Mouse (Mus musculus) spleen, postnatal 4 days (tissue): ENCODE data around the gene Skap1.
A peak's percentile ranks its signal among the peaks of the same experiment; 100 is the strongest.

ENCODE experiments used
- DNase-seq, 2 experiments: peaks; one replicate each; pipeline ENCODE4 v3.0.0; 2022; ENCODE audit warnings: low spot score in 2 of 2

Skap1 gene

GRCm38 (mm10) chr11:96560229-96560628, 95.8 kb downstream of the Skap1 start:
- no peak for DNase-seq

GRCm38 (mm10) chr11:96564088-96564487, 99.7 kb downstream of the Skap1 start:
- DNase-seq: no peak

DNA sequence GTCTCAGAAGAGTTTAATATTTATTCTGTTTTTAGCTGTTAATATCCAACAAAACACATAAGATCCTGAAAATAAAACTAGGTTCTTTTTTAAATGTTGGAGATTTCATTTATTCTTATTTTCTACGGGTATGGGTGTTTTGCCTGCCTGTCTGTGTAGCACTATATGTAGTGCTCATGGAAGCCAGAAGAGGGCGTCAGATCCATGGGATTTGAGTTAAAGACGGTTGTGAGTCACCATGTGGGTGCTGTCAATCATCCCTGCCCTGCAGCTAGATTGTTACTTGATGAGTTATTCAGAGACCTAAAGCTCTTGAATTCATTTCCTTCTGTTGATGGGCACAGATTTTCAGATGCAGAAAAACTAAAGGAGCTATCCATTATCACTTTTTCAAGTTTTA, 108.1 kb downstream of the Skap1 start:
- DNase-seq: no peak

DNA sequence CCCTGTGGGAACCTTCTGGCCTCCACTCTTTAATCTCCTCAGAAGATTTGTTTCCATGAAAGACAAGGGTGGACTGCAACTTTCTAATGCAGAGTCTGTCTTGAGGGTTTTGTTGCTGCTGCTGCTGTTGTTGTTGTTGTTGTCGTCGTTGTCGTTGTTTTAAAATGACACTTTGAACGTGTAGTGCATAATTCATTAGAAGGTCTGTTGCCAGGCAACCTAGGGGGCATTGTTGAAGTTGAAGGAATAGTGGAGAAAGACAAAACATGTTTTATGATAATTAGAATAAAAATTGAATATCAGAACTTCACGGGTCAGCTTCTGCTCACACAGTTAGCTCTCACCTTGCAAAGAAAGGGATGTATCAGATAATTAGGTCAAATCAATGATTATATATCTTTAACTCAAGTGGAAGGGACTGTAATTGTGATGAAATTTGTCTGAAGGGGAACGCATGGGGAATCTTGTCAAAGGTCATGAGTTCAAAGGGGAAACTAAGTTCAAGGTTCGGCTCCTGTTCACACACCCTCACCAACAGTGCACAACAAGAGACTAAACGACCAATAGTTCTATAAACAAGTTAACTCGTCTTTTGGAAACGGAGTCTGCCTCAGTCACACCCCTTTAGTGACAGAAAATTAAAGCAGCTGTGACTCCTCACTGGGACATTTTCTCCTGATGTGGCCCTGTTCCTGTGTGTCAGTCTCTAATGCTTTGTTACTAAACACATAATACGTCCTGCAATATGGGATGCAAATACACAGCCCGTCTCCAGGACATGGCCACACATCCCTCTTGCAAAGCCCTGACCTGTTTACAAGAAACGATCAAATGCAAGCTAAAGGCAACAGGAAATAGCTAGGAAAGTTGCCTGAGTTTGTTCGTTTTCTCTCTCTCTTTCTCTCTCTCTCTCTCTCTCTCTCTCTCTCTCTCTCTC, 112.4 kb downstream of the Skap1 start:
- no peak for DNase-seq

- no peak for DNase-seq
Measured at GRCm38 (mm10) chr11:96578551-96579283, 114.3 kb downstream of the Skap1 start.

DNA sequence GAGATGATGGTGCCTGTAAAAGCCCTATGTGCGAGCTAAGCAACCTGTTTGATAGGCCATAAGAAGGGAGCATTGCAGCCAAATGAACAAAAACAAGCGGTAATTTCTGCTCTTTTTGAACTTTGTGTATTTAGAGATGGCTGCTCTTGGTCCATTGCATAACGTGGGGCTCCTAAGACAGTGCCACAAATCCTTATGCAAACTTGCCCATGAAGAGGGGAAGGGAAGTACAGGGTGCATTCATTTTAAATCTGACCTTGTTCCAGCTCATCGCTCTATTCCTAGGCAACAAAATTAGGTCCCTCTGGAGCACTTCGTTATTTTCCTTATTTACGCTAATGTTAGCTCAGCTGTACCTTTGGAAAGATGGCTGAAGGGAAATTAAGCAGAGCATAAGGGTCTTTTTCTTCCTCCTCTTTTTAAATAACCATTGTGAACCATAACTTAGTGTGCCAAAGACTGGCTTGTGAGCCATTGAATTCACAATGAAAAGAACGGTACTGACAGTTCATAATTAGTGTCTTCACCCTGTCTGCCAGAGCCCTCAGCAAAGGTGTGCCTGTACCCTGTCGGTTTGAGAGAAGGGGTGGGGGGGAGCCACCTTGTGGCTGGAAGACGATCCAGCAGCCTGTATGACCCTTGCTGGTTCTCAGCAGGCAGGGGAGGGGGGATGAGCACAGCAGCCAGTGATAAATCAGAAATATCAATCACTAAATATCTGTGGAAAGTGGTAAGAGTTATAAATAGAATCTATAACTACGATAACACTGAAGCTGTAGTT, 117.4 kb downstream of the Skap1 start:
- no peak for DNase-seq

DNA sequence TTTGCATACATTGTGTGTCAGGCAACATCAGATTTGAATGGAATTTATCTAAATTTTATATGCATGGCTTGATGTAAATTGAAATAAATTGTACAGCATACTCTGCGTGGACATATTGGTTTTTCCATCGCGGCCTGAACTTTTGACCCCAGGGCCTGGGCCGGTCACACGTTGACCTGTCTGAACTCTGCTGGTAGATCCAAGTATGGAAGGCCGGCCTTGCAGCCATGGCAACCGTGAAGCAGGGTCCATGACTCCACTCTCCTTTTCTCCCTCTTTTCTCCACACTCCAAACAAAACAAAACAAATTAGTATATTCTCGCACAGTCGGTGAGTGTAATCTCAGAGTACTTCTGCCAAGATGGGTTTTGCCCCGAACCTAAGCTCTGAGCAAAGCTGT, 118.2 kb downstream of the Skap1 start:
- DNase-seq: no peak

DNA sequence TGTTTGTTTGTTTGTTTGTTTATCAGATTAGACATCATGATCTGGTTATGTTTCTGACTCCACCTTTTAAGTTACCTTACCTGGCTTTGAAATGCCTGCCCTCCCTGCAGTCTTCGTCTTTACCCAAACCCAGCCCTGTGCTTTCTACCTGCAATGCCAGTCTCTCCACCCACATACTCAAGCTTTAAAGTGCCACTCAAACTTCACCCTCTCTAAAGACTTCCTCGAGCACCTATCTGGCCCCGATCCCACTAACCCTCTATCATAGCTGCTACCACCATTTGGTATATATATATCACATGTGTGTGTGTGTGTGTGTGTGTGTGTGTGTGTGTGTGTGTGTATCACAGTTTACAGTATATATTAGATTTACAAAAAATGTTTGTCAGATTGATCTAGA, 125.4 kb downstream of the Skap1 start:
- no peak for DNase-seq

DNA sequence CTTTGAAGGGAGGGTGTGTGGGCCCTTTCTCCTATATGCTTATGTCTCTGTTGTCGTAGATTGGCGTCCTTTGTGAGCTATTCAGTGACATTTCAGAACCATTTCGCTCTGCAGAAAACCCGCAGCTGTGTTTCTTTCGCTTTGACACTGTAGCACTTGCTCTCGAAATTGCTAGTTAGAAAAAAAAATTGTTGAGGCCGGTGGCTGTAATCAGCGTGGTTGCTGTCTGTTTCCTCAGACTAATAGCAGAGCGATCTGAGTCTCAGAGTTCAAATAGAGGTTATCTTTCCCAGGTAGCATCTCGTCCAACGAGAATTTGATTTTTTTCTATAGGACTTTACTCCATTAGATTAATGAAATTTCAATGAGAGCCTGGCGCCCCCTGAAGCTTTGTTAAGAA, 131.5 kb downstream of the Skap1 start:
- DNase-seq: no peak

DNA sequence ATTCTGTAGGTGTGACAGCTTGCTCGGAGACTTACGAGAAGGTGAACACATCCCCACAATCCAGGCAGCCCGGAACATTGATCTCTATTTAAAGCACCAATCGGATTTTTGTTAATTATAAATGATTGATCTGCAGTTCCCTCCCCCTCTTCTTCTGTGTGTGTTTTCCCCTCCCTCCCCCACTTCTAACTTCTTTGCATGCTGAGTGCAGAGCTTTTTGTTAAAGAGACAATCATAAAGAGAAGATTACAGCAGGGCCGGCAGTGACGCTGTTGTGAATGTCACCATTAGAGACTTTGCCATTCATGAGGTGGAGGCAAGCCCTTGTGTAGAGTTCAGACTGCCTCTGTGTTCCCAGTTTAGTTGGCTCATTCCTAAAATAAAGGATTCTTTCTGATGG, 131.9 kb downstream of the Skap1 start:
- no peak for DNase-seq

GRCm38 (mm10) chr11:96602806-96603205, 138.4 kb downstream of the Skap1 start:
- DNase-seq: no peak

DNA sequence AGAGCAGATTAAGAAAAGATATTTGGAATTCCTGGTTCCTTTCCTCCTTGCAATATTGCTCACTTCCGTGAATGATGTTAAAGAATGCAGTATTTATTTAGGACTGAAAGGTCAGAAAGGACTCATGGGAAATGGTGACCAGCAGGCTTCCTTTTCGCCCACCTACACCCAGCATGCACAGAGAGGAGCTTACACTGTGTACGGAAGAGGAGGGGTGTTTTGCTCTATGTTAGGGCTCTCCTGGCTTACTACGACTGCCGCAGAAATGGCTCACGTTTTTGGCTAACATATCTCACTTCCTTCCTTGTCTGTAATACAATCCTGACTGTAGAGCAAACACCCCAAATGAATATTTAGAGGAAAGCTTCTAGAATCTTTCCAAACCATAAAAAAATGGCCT, 139.9 kb downstream of the Skap1 start:
- DNase-seq: no peak

GRCm38 (mm10) chr11:96604751-96605450, 140.5 kb downstream of the Skap1 start:
- no peak for DNase-seq

DNA sequence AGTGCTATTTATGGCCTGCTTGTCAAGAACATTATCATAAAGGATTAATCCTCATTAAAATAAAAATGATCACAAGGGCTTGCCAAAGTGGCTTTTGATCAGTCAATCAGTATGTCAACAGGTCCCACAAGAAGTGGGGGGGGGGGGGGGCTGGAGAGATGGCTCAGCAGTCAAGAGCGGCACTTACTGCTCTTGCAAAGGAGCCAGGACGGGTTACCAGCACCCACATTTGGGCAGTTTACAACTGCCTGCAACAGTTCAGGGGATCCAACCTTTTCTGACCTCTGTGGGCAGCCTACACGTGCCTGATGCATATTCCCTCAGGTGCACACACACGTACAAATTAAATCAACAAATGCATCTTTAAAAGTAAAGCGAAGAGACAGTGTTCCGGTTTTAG, 141.1 kb downstream of the Skap1 start:
- no peak for DNase-seq

DNA sequence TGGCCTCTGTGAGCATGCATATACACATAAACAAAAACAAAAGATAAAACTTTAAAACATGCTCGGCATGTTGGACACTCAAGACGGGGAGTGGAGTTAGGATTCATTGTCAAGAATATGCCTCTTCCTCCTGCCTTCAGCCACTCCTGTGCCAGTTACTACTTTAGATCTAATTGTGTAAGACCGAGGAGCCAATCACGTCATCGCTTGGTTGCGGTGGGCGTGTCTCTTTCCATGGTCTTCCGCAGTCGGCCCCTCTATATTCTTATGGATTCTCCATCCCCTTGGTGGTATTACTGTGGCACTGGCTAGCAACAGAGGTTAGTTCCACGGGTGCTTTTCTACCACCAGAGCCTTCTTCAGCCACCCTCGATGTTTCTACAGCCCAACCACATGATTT, 148.2 kb downstream of the Skap1 start:
- no peak for DNase-seq

GRCm38 (mm10) chr11:96616792-96617191, 152.4 kb downstream of the Skap1 start:
- no peak for DNase-seq

- no peak for DNase-seq
Measured at GRCm38 (mm10) chr11:96618789-96619445, 154.5 kb downstream of the Skap1 start.

DNA sequence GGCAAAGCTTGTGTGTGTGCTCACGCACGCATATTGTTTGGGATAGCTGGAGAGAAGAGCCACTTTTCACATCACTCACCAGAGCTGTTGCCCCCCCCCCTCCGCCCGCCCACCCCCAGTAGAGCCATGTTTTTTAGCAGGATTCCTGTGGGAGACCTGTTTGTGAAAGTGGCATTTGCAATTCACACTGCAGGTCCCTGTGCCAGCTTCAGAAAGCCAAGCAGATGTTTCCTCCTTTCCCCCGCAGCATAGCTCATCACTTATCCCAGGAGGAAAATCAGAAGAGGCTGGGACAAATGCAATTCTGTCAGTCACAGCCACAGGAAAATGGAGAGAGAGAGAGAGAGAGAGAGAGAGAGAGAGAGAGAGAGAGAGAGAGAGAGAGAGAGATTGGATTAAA, 155.2 kb downstream of the Skap1 start:
- no peak for DNase-seq

GRCm38 (mm10) chr11:96620006-96620405, 155.6 kb downstream of the Skap1 start:
- DNase-seq: no peak

DNA sequence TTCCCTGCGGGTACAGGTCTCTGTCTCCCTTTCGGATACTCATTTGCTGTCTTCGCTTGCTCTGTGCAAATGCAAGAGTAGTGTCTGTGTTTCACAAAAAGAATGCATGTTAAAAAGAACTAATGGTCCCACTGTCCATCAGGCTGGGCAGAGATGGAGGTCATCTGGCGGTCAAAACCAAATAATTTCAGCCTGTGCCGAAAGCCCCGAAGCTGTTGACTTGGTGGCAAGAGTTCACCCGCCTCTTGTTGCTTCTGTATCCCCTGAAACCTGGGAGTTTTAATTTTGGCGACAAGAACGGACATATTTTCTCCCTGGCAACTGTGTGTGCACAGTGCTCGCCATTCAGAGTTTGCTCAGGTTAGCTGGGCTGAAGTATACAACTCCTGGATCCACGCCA, 156.3 kb downstream of the Skap1 start:
- DNase-seq: no peak

DNA sequence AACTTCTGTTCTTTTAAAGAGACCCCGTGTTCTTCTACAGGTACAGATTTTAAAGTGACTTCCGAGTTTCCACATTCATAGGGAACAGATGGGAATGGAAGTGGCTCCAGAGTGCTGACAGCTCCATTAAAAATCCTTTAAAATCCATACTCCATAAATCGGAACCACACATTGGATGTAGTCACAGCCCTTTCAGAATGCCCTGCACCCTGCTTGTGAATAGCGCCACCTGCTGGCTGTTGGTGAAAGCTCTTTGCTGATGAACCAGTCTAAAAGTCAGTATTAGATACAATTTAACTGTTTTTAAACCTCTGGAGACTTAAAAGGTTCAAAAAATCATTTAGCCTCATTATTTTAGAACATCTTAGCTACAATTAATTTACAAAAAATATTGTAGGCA, 156.8 kb downstream of the Skap1 start:
- DNase-seq: peak; percentile 56 to 88
